Mouse (Mus musculus) erythroblast, embryonic 14.5 days (primary cell): ENCODE measurements around the gene Smpd3. TPM values are rescaled to one million over a fixed set of nuclear protein-coding genes. Genes with fewer than 3 reads are reported as not detected.
"Not testable (repeated sequence)": the region's sequence is repeated elsewhere in the genome, so short reads cannot be mapped to it uniquely, and the experiment has no call there.

Experiments
- H3K27me3 ChIP-seq: 2 replicates; pipeline ENCODE4 v1.6.1; 2012; ENCODE audit warnings: inconsistent platforms; ENCODE audit not compliant: control insufficient read depth
- H3K36me3 ChIP-seq: 2 replicates; pipeline ENCODE4 v1.6.1; 2012; ENCODE audit warnings: mild to moderate bottlenecking, inconsistent platforms; ENCODE audit not compliant: control insufficient read depth
- H3K4me1 ChIP-seq: 2 replicates; pipeline ENCODE4 v1.6.1; 2012; ENCODE audit warnings: inconsistent platforms; ENCODE audit not compliant: control insufficient read depth
- H3K4me3 ChIP-seq: replicated peaks from 2 replicates; pipeline ENCODE3; 2012; ENCODE audit warnings: moderate library complexity, mild to moderate bottlenecking, inconsistent platforms
- H3K9me3 ChIP-seq: 2 replicates; pipeline ENCODE4 v1.6.1; 2012; ENCODE audit warnings: low read length, inconsistent platforms, mixed read lengths; ENCODE audit not compliant: control insufficient read depth
- GATA1 ChIP-seq: IDR thresholded peaks from 2 replicates; pipeline ENCODE4 v1.6.1; 2012; ENCODE audit warnings: low read length, inconsistent platforms, mixed read lengths
- TAL1 ChIP-seq: IDR thresholded peaks from 3 replicates; pipeline ENCODE4 v1.6.1; 2012; ENCODE audit warnings: low read length, inconsistent platforms, mixed read lengths
- polyA plus RNA-seq: library from polyadenylated mRNA; stranded (reverse); fragments of >175 nt; gene quantifications from 2 replicates; pipeline ENCODE4 v1.2.3, GENCODE M21; 2012

Gene Smpd3
- polyA plus RNA-seq, 1 experiment = not detected

DNA sequence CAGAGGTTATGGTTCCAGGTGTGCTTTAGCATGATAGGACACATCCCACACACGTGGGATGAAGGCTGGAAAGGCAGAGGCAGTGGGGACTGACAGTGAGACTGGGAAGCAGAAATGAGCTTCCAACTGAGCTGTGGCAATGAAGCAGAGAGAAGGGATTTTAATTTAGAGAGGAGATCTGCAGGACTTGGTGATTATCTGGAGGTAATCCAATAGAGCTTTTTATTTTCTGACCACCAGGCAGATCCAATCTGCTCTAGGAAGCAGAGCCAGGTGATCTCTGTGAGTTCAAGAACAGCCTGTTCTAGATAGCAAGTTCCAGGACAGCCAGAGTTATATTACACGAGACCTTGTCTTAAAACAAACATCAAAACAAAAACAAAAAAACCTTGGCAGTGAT is 24.0 kb downstream of the Smpd3 start:
- TF ChIP-seq GATA1 = no peak
- no peak for TF ChIP-seq TAL1
- no peaks in the 10 kb centered on the region for H3K27me3 ChIP-seq
- no peaks in the 10 kb centered on the region for H3K9me3 ChIP-seq
- H3K4me1 ChIP-seq = no peaks in the 10 kb centered on the region
- H3K4me3 ChIP-seq = no peak overlapping the region
- no peaks in the 10 kb centered on the region for H3K36me3 ChIP-seq

DNA sequence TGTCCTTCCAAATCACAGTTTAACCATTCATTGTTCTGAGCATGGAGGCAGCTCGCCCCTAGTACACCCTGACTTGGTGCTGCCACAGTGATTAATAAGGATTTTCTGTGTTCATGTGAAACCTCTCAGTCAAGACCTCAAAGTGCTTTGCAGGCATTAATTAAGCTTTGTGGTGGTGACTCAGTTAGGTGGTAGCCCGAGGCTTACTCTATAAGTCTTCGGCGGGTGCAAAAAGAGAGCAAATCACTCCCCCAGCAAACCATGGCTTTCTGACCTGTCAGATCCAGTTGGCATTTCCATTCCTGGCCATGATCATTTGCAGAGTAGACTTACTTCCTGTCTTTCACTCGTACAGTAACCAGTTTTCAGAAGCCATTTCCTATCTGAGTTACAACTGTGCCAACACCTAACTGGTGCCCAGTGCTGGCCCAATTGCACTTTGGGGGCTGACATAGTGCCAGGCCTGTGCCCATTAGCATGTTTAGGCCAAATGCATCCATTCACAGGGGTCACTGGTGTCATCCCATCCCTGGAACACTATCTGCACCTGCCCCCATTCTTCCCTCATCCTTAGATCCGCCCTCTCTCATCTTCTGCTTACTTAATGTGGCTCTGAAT is 24.6 kb downstream of the Smpd3 start:
- no peak for TF ChIP-seq GATA1
- no peak for TF ChIP-seq TAL1
- H3K36me3 ChIP-seq = no peaks in the 10 kb centered on the region
- H3K4me3 ChIP-seq = no peak overlapping the region
- no peaks in the 10 kb centered on the region for H3K9me3 ChIP-seq
- H3K4me1 ChIP-seq = no peaks in the 10 kb centered on the region
- H3K27me3 ChIP-seq = no peaks in the 10 kb centered on the region

DNA sequence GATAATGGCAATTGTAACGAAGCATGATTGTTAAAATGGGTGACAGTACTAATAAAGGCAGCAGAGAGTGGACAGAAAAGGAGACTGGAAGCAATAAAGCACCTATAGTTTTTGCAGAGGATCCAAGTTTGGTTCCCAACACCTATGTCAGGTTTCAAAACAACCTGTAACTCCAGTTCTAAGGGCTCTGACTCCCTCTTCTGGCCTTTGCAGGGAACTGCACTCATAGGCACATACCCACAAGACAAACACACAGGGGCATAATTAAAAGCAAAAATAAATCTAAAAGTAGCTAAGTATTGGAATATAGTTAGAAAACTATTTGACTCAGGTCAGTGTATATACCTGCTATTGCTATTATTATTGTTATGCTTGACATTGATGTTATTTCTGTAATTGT is 25.8 kb downstream of the Smpd3 start:
- TF ChIP-seq TAL1 (no peak), GATA1 (no peak)
- no peaks in the 10 kb centered on the region for H3K4me1 ChIP-seq
- H3K9me3 ChIP-seq = no peaks in the 10 kb centered on the region
- H3K27me3 ChIP-seq = no peaks in the 10 kb centered on the region
- no peak overlapping the region for H3K4me3 ChIP-seq
- no peaks in the 10 kb centered on the region for H3K36me3 ChIP-seq

DNA sequence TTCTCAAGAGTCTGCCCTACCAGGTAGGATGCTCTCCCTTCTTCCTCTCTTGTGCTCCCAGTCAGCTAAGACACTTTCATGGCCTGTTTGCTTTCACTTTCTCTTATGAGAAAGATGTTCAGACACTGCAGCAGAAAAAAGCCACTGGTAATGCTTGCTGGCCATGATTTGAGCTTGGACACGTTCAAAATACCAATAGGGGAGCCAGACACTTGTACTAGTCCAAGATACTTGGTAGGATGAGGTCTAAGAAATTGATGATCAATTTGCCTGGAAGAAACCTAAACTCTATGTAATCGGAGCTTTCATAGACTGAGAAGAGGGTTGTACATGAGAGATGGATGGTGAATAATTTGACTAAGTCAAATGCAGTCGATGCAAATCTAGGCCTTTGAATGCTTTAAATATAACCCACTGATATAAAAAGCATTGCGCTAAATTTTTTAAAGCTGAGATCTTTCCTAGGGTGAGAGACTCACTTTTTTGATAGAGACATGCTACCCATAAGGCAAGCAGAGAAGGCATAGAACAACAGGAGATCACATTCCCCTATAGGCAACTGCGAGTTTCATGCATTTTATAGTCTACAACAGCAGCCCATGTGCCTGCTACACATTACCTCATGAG is 27.6 kb downstream of the Smpd3 start:
- Histone ChIP-seq H3K4me3 (no peak overlapping the region), H3K27me3 (no peaks in the 10 kb centered on the region), H3K4me1 (no peaks in the 10 kb centered on the region), H3K9me3 (no peaks in the 10 kb centered on the region), H3K36me3 (no peaks in the 10 kb centered on the region)
- TF ChIP-seq GATA1 (no peak), TAL1 (no peak)

DNA sequence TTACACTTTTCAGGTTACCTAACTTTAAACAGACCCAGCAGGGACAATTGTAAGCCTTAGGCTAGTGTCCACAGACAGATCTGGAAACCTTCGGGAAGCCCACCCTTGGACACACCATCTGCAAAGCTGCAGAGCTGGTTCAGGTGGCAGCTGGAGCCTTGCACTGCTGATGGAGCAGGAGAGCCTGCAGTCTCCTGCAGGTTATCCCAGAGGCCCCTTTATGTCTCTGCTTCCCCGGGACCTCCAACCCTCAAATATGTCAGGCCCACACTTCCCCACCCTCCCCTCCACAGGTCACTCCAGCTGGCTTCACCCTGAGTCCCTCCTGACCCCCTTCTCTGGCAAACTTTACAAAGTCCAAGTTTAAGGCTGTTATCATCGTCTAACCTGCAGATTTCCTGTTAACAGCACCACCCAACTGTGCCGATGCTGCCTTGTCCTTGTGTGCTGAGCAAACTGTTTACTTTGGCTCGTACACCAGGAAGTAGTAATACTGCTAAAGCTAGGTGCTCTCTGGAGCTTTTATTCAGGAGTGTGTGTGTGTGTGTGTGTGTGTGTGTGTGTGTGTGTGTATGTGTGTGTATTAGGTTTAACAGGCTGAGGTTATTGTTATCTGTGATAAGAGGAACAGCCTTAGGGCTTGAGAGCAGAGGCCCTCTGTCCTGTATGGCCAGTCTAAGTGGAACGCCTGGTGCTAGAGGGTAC is 29.6 kb downstream of the Smpd3 start:
- not testable (repeated sequence) for H3K4me3 ChIP-seq, H3K4me1 ChIP-seq, H3K9me3 ChIP-seq, H3K36me3 ChIP-seq, H3K27me3 ChIP-seq

DNA sequence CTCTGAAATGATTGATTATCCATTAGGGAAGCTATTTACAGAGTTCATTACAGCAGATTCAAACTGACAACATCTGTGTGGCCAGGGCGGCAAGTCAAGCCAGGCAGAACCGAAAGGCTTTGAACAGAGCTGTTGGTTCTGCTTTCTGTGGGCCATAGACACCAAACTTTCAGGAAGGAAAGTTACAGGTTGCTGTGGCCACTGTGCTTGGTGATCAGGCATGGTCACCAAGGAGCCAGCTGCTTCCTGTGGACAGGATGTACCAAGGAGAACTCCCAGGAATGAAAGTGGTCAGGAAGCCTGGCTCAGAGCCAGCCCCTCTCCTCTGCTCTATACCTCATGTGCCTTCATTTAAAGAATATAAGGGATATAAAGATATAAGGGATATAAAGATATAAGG is 30.2 kb downstream of the Smpd3 start:
- no peak for TF ChIP-seq TAL1
- TF ChIP-seq GATA1 = no peak
- Histone ChIP-seq H3K36me3 (no peaks in the 10 kb centered on the region), H3K27me3 (no peaks in the 10 kb centered on the region), H3K9me3 (no peaks in the 10 kb centered on the region), H3K4me3 (no peak overlapping the region), H3K4me1 (no peaks in the 10 kb centered on the region)

DNA sequence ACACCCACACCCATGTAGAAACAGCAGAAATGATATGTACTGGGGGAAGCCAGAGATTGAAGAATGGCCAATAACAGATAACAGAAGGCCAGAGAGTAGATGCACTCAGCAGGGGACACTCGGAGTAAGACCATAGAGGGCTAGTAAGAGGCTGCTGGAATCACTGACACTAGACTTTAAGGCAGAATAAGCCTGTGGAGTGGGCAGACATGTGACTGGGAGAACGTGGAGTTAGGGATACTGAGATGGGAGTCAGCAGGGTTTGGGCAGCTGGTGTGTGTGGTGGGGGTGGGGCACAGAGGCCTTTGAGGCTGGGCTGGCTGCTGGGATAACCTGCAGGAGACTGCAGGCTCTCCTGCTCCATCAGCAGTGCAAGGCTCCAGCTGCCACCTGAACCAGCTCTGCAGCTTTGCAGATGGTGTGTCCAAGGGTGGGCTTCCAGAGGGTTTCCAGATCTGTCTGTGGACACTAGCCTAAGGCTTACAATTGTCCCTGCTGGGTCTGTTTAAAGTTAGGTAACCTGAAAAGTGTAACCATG is 31.0 kb downstream of the Smpd3 start:
- not testable (repeated sequence) for H3K4me1 ChIP-seq, H3K4me3 ChIP-seq, H3K9me3 ChIP-seq, H3K36me3 ChIP-seq, H3K27me3 ChIP-seq

DNA sequence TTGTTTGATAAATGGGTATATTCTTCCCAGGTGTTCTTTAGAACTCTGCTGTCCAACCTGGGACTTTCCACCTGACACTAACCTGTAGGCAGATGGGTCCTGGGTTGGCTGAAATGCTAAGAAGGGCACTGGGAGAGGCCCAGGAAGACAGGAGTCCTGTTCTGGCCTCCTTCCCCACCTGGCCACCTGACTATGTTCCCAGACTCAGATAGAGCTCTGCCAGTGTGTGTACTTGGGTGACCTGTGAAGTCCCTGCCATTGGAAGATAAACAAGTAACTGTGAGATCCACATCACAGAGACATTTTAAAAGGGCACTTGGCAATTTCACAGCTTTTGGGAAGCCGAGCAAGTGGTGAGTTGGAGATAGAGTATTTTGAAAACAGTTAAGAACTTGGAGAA is 31.7 kb downstream of the Smpd3 start:
- H3K36me3 ChIP-seq = no peaks in the 10 kb centered on the region
- TF ChIP-seq GATA1 = no peak
- no peak for TF ChIP-seq TAL1
- H3K9me3 ChIP-seq = no peaks in the 10 kb centered on the region
- no peaks in the 10 kb centered on the region for H3K27me3 ChIP-seq
- no peaks in the 10 kb centered on the region for H3K4me1 ChIP-seq
- no peak overlapping the region for H3K4me3 ChIP-seq

DNA sequence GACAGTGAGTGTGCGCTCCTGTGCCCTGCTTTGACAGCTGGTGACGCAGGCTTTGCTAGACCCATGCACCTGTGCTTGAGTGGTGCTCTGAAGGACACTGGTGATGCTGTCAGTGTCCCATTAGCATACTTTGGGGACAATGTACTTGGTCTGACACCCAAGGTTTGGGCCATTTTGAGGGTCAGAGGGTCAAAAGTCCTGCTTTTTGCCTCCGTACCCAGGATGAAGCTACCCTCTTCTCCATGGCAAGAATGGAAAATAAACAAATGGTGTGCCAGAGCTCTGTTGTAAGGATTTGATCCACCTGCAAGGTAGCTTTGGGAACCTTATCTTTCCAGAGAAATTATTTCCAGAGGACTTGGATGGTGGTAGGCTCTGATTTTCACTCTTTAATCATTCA is 32.5 kb downstream of the Smpd3 start:
- no peaks in the 10 kb centered on the region for H3K9me3 ChIP-seq
- no peak for TF ChIP-seq TAL1
- TF ChIP-seq GATA1 = no peak
- H3K36me3 ChIP-seq = no peaks in the 10 kb centered on the region
- no peak overlapping the region for H3K4me3 ChIP-seq
- H3K4me1 ChIP-seq = no peaks in the 10 kb centered on the region
- H3K27me3 ChIP-seq = no peaks in the 10 kb centered on the region

DNA sequence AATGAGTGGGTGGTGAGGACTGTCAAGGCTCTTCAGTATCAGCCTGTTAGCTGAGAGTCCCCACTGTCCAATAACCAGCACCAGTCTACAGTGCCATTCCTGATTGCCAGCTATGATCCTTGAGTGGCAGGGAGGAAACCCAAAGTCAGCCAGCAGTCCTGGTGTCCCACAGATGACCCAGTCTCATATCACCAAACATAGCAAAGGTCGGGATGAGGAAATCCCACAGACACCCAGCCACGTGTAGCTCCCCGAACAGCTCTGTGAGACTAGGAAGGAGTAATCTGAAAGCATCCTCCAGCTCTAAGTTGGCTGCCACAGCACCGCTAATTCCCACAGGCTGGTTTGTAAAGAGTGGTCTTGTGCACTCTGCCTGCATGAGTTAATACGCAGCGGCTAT is 33.5 kb downstream of the Smpd3 start:
- Histone ChIP-seq H3K9me3 (no peaks in the 10 kb centered on the region), H3K27me3 (no peaks in the 10 kb centered on the region), H3K36me3 (no peaks in the 10 kb centered on the region), H3K4me1 (no peaks in the 10 kb centered on the region), H3K4me3 (no peak overlapping the region)
- TF ChIP-seq GATA1 (no peak), TAL1 (no peak)
